ENCODE assay signal across 13 mouse cellular contexts in the genomic region with DNA sequence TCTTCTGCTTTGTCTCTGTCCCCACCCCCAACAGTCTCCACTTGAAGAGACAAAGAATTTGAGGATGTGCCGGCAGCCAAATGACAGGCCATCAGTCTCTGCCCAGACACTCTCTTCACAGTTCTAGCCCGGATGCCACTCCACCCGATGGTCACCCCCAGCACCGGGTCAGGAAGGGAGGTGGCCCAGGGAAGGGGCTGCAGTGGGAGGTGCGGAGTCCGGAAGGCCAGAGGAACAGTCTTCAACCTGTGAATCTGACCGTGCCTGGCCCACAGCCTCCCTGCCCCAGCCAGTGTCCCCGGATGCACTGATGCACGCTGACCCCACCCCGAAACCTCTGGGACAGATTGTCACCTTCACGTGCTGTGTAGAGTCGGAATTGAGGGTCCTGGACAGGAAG. TPM values are rescaled to one million over a fixed set of nuclear protein-coding genes. Genes with fewer than 3 reads are reported as not detected.
DNase-seq lines count a peak whose midpoint lies in the region; ATAC-seq lines count a peak whose summit lies in the region.
"Had no signal": no experiment of that assay in that cellular context is flagged by ENCODE, and none has a peak within 500 bp of the region (broad histone marks: within the 10 kb centered on the region; RNA-seq: fewer than 3 reads in every experiment).

No protein-coding gene starts in this region.

- peak; percentile 98 for DNase-seq in heart, adult 11 months
- DNase-seq in heart, postnatal 10 days = no peak
- no peak for DNase-seq in embryonic facial prominence, embryonic 10.5 days (ENCODE audit: low spot score)
- DNase-seq in kidney, adult 9 months = peak; percentile 50
- peak; percentile 45 for DNase-seq in lung, postnatal 14 days
- no peak for DNase-seq in spleen, adult 18-20 months
- no peak for DNase-seq in right cerebral cortex, adult 2 months (ENCODE audit: low spot score in 2 of 2)

- H3K27ac ChIP-seq in embryonic facial prominence, embryonic 10.5 days (replicated peaks) = 0 out of 2 replicates have a peak overlapping the region, but pooled peaks have one; percentile 15
- H3K27ac ChIP-seq: hindbrain, embryonic 15.5 days; left cerebral cortex, adult 2 months; macrophage had no signal

- H3K27me3 ChIP-seq in embryonic facial prominence, embryonic 10.5 days (replicated peaks; ENCODE audit: low read depth, poor library complexity, severe bottlenecking) = peaks cover 43% of the 10 kb centered on the region
- H3K27me3 ChIP-seq: Patski had no signal

- intact Hi-C loops in heart, postnatal 10 days (cut with DNase I) = loop anchor here (5.0 kb wide), 1 partner anchor 89 kb away; no protein-coding TSS in a partner anchor

- H3K4me1 ChIP-seq in embryonic facial prominence, embryonic 10.5 days = peaks cover 24% of the 10 kb centered on the region

- no peaks in the 10 kb centered on the region; the same call in 1 of the 2 replicates for H3K9me3 ChIP-seq in embryonic facial prominence, embryonic 10.5 days
- H3K9me3 ChIP-seq: hindbrain, embryonic 15.5 days had no signal

- H3K36me3 ChIP-seq in embryonic facial prominence, embryonic 10.5 days (replicated peaks) = no peaks in the 10 kb centered on the region
- H3K36me3 ChIP-seq: hindbrain, embryonic 15.5 days had no signal

- no peak for ATAC-seq in activated CD4-positive, CD25-positive, alpha-beta regulatory T cell, adult 4 months
- ATAC-seq: Patski had no signal

- no peak overlapping the region for H3K4me3 ChIP-seq in embryonic facial prominence, embryonic 10.5 days
- H3K4me3 ChIP-seq: hindbrain, embryonic 15.5 days; left cerebral cortex, adult 2 months; myocyte had no signal

- 68% methylated on average over 12 of the region's 12 CpGs for WGBS in embryonic facial prominence, embryonic 10.5 days

RNA-seq across cellular contexts. Expression of gene Ttll11, which starts 33.3 kb away (rescaled TPM):
- total RNA-seq in heart, postnatal 10 days (2021) = 1 to 10 TPM; 1.8 to 2.5 TPM
- 0.55 and 0.85 TPM in 2 replicates for polyA plus RNA-seq in embryonic facial prominence, embryonic 10.5 days (2016; fragmentation: Nextera tagmentation; extraction: Ambion mirVana)
- polyA plus RNA-seq in activated CD4-positive, CD25-positive, alpha-beta regulatory T cell, adult 4 months (2017; shearing (Covaris generic)) = not detected

RNA-seq across cellular contexts. Expression of gene Ndufa8, which starts 36.2 kb away (rescaled TPM):
- 100 to 1,000 TPM; 550 to 581 TPM for total RNA-seq in heart, postnatal 10 days (2021)
- polyA plus RNA-seq in embryonic facial prominence, embryonic 10.5 days (2016; fragmentation: Nextera tagmentation; extraction: Ambion mirVana) = 203 and 215 TPM in 2 replicates
- polyA plus RNA-seq in activated CD4-positive, CD25-positive, alpha-beta regulatory T cell, adult 4 months (2017; shearing (Covaris generic)) = 100 to 1,000 TPM; 194 to 234 TPM

RNA-seq across cellular contexts. Expression of gene Morn5, which starts 36.2 kb away (rescaled TPM):
- total RNA-seq in heart, postnatal 10 days (2021) = not detected
- polyA plus RNA-seq in embryonic facial prominence, embryonic 10.5 days (2016; fragmentation: Nextera tagmentation; extraction: Ambion mirVana) = 0.29 and 0.74 TPM in 2 replicates
- polyA plus RNA-seq in activated CD4-positive, CD25-positive, alpha-beta regulatory T cell, adult 4 months (2017; shearing (Covaris generic)) = not detected
- polyA plus RNA-seq: macrophage had no signal

Comparison
In these comparisons a context has a peak if more than half of its experiments do, and no peak if none do; other contexts are left out.
1. DNase-seq: peak in heart, adult 11 months (single experiment), kidney, adult 9 months (single experiment) and lung, postnatal 14 days (single experiment); none in heart, postnatal 10 days (0 of 2), embryonic facial prominence, embryonic 10.5 days (single experiment), spleen, adult 18-20 months (0 of 2) and right cerebral cortex, adult 2 months (0 of 2).